Mouse (Mus musculus): ENCODE results near the gene Ccn1. TPM values are rescaled to one million over a fixed set of nuclear protein-coding genes. Genes with fewer than 3 reads are reported as not detected.

The Ccn1 gene
- total and polyA plus RNA-seq, 2 experiments from 2014 or later: 4.9 to 5.6 TPM

GRCm38 (mm10) chr3:145621209-145621608 is 28.6 kb downstream of the Ccn1 start:
- Histone ChIP-seq H3K27me3 (ENCODE audit: insufficient read depth, low read length) (no peaks in the 10 kb centered on the region), H3K4me1 (ENCODE audit: insufficient read depth, low read length) (no peaks in the 10 kb centered on the region), H3K4me3 (ENCODE audit: low read depth, low read length) (no peak overlapping the region), H3K9ac (replicated peaks; ENCODE audit: low read length, poor library complexity, severe bottlenecking) (no peak overlapping the region), H3K4me2 (ENCODE audit: low read depth, low read length, poor library complexity, severe bottlenecking) (no peak overlapping the region), H3K27ac (ENCODE audit: low read depth, low read length) (no peak overlapping the region), H3K9me3 (ENCODE audit: low read length) (no peaks in the 10 kb centered on the region), H3K36me3 (ENCODE audit: insufficient read depth, low read length) (no peaks in the 10 kb centered on the region)
- DNase-seq (ENCODE audit: low spot score): no peak
- no peak for TF ChIP-seq CTCF (IDR thresholded peaks at IDR 0.05)
- no peak for ATAC-seq (ENCODE audit: low FRiP score)
- WGBS: 92% methylated on average over 4 of the region's 4 CpGs

- no peaks in the 10 kb centered on the region for H3K9me3 ChIP-seq (ENCODE audit: low read length)
- no peaks in the 10 kb centered on the region for H3K4me1 ChIP-seq (ENCODE audit: insufficient read depth, low read length)
- WGBS: 90% methylated on average over 17 of the region's 17 CpGs
- DNase-seq (ENCODE audit: low spot score) (no peak), ATAC-seq (ENCODE audit: low FRiP score) (no peak)
- no peaks in the 10 kb centered on the region for H3K36me3 ChIP-seq (ENCODE audit: insufficient read depth, low read length)
- no peak overlapping the region for H3K4me2 ChIP-seq (ENCODE audit: low read depth, low read length, poor library complexity, severe bottlenecking)
- no peak overlapping the region for H3K4me3 ChIP-seq (ENCODE audit: low read depth, low read length)
- H3K9ac ChIP-seq (replicated peaks; ENCODE audit: low read length, poor library complexity, severe bottlenecking): no peak overlapping the region
- TF ChIP-seq CTCF (IDR thresholded peaks at IDR 0.05): no peak
- no peak overlapping the region for H3K27ac ChIP-seq (ENCODE audit: low read depth, low read length)
- H3K27me3 ChIP-seq (ENCODE audit: insufficient read depth, low read length): no peaks in the 10 kb centered on the region
Measured at GRCm38 (mm10) chr3:145619621-145620365, 30.0 kb downstream of the Ccn1 start.

- H3K27me3 ChIP-seq (ENCODE audit: insufficient read depth, low read length): no peaks in the 10 kb centered on the region
- no peak overlapping the region for H3K9ac ChIP-seq (replicated peaks; ENCODE audit: low read length, poor library complexity, severe bottlenecking)
- H3K36me3 ChIP-seq (ENCODE audit: insufficient read depth, low read length): no peaks in the 10 kb centered on the region
- ATAC-seq (ENCODE audit: low FRiP score) (no peak), DNase-seq (ENCODE audit: low spot score) (no peak)
- H3K4me3 ChIP-seq (ENCODE audit: low read depth, low read length): no peak overlapping the region
- no peaks in the 10 kb centered on the region for H3K9me3 ChIP-seq (ENCODE audit: low read length)
- WGBS: 86% methylated on average over 9 of the region's 9 CpGs
- TF ChIP-seq CTCF (IDR thresholded peaks at IDR 0.05): no peak
- no peak overlapping the region for H3K4me2 ChIP-seq (ENCODE audit: low read depth, low read length, poor library complexity, severe bottlenecking)
- peaks cover 2% of the 10 kb centered on the region; the same call in 1 of the 2 replicates for H3K4me1 ChIP-seq (ENCODE audit: insufficient read depth, low read length)
- no peak overlapping the region for H3K27ac ChIP-seq (ENCODE audit: low read depth, low read length)
Measured at GRCm38 (mm10) chr3:145618299-145618698, 31.5 kb downstream of the Ccn1 start.

GRCm38 (mm10) chr3:145614362-145615115 is 35.2 kb downstream of the Ccn1 start:
- no peak overlapping the region for H3K9ac ChIP-seq (replicated peaks; ENCODE audit: low read length, poor library complexity, severe bottlenecking)
- no peak for TF ChIP-seq CTCF (IDR thresholded peaks at IDR 0.05)
- no peak for ATAC-seq (ENCODE audit: low FRiP score)
- 17% methylated on average over 17 of the region's 17 CpGs for WGBS
- peak; percentile 33 for DNase-seq (ENCODE audit: low spot score)
- H3K27me3 ChIP-seq (ENCODE audit: insufficient read depth, low read length): no peaks in the 10 kb centered on the region
- H3K4me3 ChIP-seq (ENCODE audit: low read depth, low read length): no peak overlapping the region
- H3K9me3 ChIP-seq (ENCODE audit: low read length): no peaks in the 10 kb centered on the region
- H3K36me3 ChIP-seq (ENCODE audit: insufficient read depth, low read length): no peaks in the 10 kb centered on the region
- H3K4me2 ChIP-seq (ENCODE audit: low read depth, low read length, poor library complexity, severe bottlenecking): peak overlapping the region; percentile 10; the same call in 1 of the 2 replicates
- H3K27ac ChIP-seq (ENCODE audit: low read depth, low read length): no peak overlapping the region
- peaks cover 2% of the 10 kb centered on the region; the same call in 1 of the 2 replicates for H3K4me1 ChIP-seq (ENCODE audit: insufficient read depth, low read length)

GRCm38 (mm10) chr3:145613234-145613633 is 36.5 kb downstream of the Ccn1 start:
- DNase-seq (ENCODE audit: low spot score) (no peak), ATAC-seq (ENCODE audit: low FRiP score) (no peak)
- H3K9ac ChIP-seq (replicated peaks; ENCODE audit: low read length, poor library complexity, severe bottlenecking): no peak overlapping the region
- no peaks in the 10 kb centered on the region for H3K27me3 ChIP-seq (ENCODE audit: insufficient read depth, low read length)
- peaks cover 2% of the 10 kb centered on the region; the same call in 1 of the 2 replicates for H3K4me1 ChIP-seq (ENCODE audit: insufficient read depth, low read length)
- no peak overlapping the region for H3K4me3 ChIP-seq (ENCODE audit: low read depth, low read length)
- 81% methylated on average over 4 of the region's 4 CpGs for WGBS
- no peaks in the 10 kb centered on the region for H3K9me3 ChIP-seq (ENCODE audit: low read length)
- no peak overlapping the region for H3K4me2 ChIP-seq (ENCODE audit: low read depth, low read length, poor library complexity, severe bottlenecking)
- H3K36me3 ChIP-seq (ENCODE audit: insufficient read depth, low read length): no peaks in the 10 kb centered on the region
- H3K27ac ChIP-seq (ENCODE audit: low read depth, low read length): no peak overlapping the region
- TF ChIP-seq CTCF (IDR thresholded peaks at IDR 0.05): no peak

- DNase-seq (ENCODE audit: low spot score) (peak; percentile 62), ATAC-seq (ENCODE audit: low FRiP score) (no peak; the same call in 1 of the 2 replicates)
- Histone ChIP-seq H3K9me3 (ENCODE audit: low read length) (no peaks in the 10 kb centered on the region), H3K27ac (ENCODE audit: low read depth, low read length) (no peak overlapping the region), H3K4me3 (ENCODE audit: low read depth, low read length) (no peak overlapping the region), H3K36me3 (ENCODE audit: insufficient read depth, low read length) (no peaks in the 10 kb centered on the region), H3K4me2 (ENCODE audit: low read depth, low read length, poor library complexity, severe bottlenecking) (no peak overlapping the region), H3K27me3 (ENCODE audit: insufficient read depth, low read length) (no peaks in the 10 kb centered on the region), H3K9ac (replicated peaks; ENCODE audit: low read length, poor library complexity, severe bottlenecking) (no peak overlapping the region), H3K4me1 (ENCODE audit: insufficient read depth, low read length) (peaks cover 2% of the 10 kb centered on the region; the same call in 1 of the 2 replicates)
- peak; percentile 85 for TF ChIP-seq CTCF (IDR thresholded peaks at IDR 0.05)
- 12% methylated on average over 4 of the region's 4 CpGs for WGBS
Measured at GRCm38 (mm10) chr3:145612662-145613061, 37.1 kb downstream of the Ccn1 start.

Data from midbrain, postnatal 0 days (tissue).